Mouse (Mus musculus): ENCODE results near the gene Tmem163.

Gene Tmem163

GRCm38 (mm10) chr1:127679498-127680133 lies at the start of gene Tmem163:
Gene Tmem163, minus strand, starts transcription at chr1:127679548.
- peak; percentile 36 for DNase-seq (ENCODE audit: low read depth, low spot score)

- DNase-seq (ENCODE audit: low read depth, low spot score), result no peak
Measured at GRCm38 (mm10) chr1:127729096-127729495, 49.7 kb upstream of the Tmem163 start, which contains the start of gene Acmsd. Gene Acmsd, plus strand, starts transcription at chr1:127729413.

GRCm38 (mm10) chr1:127723596-127723995 lies 44.2 kb upstream of the Tmem163 start:
- no peak for DNase-seq (ENCODE audit: low read depth, low spot score)

- DNase-seq (ENCODE audit: low read depth, low spot score), result no peak
Measured at GRCm38 (mm10) chr1:127718290-127718689, 38.9 kb upstream of the Tmem163 start.

- no peak for DNase-seq (ENCODE audit: low read depth, low spot score)
Measured at GRCm38 (mm10) chr1:127716441-127716840, 37.1 kb upstream of the Tmem163 start.

- DNase-seq (ENCODE audit: low read depth, low spot score), result no peak
Measured at GRCm38 (mm10) chr1:127706269-127706668, 26.9 kb upstream of the Tmem163 start.

- peak; percentile 20 for DNase-seq (ENCODE audit: low read depth, low spot score)
Measured at GRCm38 (mm10) chr1:127702187-127702586, 22.8 kb upstream of the Tmem163 start.

- peak; percentile 45 for DNase-seq (ENCODE audit: low read depth, low spot score)
Measured at GRCm38 (mm10) chr1:127696533-127696932, 17.2 kb upstream of the Tmem163 start.

GRCm38 (mm10) chr1:127677661-127678580 lies 1.4 kb downstream of the Tmem163 start:
- DNase-seq (ENCODE audit: low read depth, low spot score), result no peak

- DNase-seq (ENCODE audit: low read depth, low spot score), result no peak
Measured at GRCm38 (mm10) chr1:127677131-127677631, 2.2 kb downstream of the Tmem163 start.

GRCm38 (mm10) chr1:127676516-127677099 lies 2.7 kb downstream of the Tmem163 start:
- DNase-seq (ENCODE audit: low read depth, low spot score), result no peak

- no peak for DNase-seq (ENCODE audit: low read depth, low spot score)
Measured at GRCm38 (mm10) chr1:127676116-127676515, 3.2 kb downstream of the Tmem163 start.

- no peak for DNase-seq (ENCODE audit: low read depth, low spot score)
Measured at GRCm38 (mm10) chr1:127675253-127675652, 4.1 kb downstream of the Tmem163 start.

GRCm38 (mm10) chr1:127673221-127674050 lies 5.9 kb downstream of the Tmem163 start:
- DNase-seq (ENCODE audit: low read depth, low spot score), result no peak

- no peak for DNase-seq (ENCODE audit: low read depth, low spot score)
Measured at GRCm38 (mm10) chr1:127668161-127668560, 11.2 kb downstream of the Tmem163 start.

GRCm38 (mm10) chr1:127667110-127667860 lies 12.1 kb downstream of the Tmem163 start:
- no peak for DNase-seq (ENCODE audit: low read depth, low spot score)

GRCm38 (mm10) chr1:127666221-127666620 lies 13.1 kb downstream of the Tmem163 start:
- no peak for DNase-seq (ENCODE audit: low read depth, low spot score)

GRCm38 (mm10) chr1:127662385-127663068 lies 16.8 kb downstream of the Tmem163 start:
- no peak for DNase-seq (ENCODE audit: low read depth, low spot score)

GRCm38 (mm10) chr1:127661118-127662012 lies 18.0 kb downstream of the Tmem163 start:
- no peak for DNase-seq (ENCODE audit: low read depth, low spot score)

All from 3T3-L1 (cell line).